Mouse (Mus musculus) liver, embryonic 15.5 days (tissue): ENCODE measurements around the gene Dact1. TPM values are rescaled to one million over a fixed set of nuclear protein-coding genes. Genes with fewer than 3 reads are reported as not detected.
A peak's percentile ranks its signal among the peaks of the same experiment; 100 is the strongest.

ENCODE experiments used
- ATAC-seq: fragments of 200-750 bp; cut with Nextera tagmentation; 2 replicates; pipeline ENCODE4 v1.8.0; 2017; ENCODE audit warnings: moderate number of reproducible peaks, mild to moderate bottlenecking, moderate library complexity; ENCODE audit not compliant: insufficient read depth
- H3K27ac ChIP-seq: fragments of 300-500 bp; sonication (generic); replicated peaks from 2 replicates; pipeline ENCODE4 v1.5.1; 2015; ENCODE audit warnings: mild to moderate bottlenecking, inconsistent platforms
- H3K27me3 ChIP-seq: fragments of 300-500 bp; sonication (generic); 2 replicates; pipeline ENCODE4 v1.6.1; 2015; ENCODE audit warnings: mild to moderate bottlenecking, inconsistent platforms
- H3K36me3 ChIP-seq: fragments of 300-500 bp; sonication (generic); replicated peaks from 2 replicates; pipeline ENCODE4 v1.6.1; 2015; ENCODE audit warnings: moderate library complexity, mild to moderate bottlenecking, inconsistent platforms
- H3K4me1 ChIP-seq: fragments of 300-500 bp; sonication (generic); replicated peaks from 2 replicates; pipeline ENCODE4 v1.6.1; 2015; ENCODE audit warnings: inconsistent platforms
- H3K4me2 ChIP-seq: fragments of 300-500 bp; sonication (generic); 2 replicates; pipeline ENCODE4 v1.6.1; 2015; ENCODE audit warnings: moderate library complexity, mild to moderate bottlenecking, inconsistent platforms
- H3K4me3 ChIP-seq: fragments of 300-500 bp; sonication (generic); replicated peaks from 2 replicates; pipeline ENCODE4 v1.5.1; 2015; ENCODE audit warnings: mild to moderate bottlenecking, inconsistent platforms
- H3K9ac ChIP-seq: fragments of 300-500 bp; sonication (generic); 2 replicates; pipeline ENCODE4 v1.6.1; 2015; ENCODE audit warnings: moderate library complexity, mild to moderate bottlenecking, inconsistent platforms
- H3K9me3 ChIP-seq: fragments of 300-500 bp; sonication (generic); replicated peaks from 2 replicates; pipeline ENCODE4 v1.6.1; 2016; ENCODE audit warnings: inconsistent platforms
- WGBS: fragments of 180-500 bp; shearing (Covaris S2); methylation state at CpG from one replicate; pipeline ENCODE4 v1.1.7; 2015; ENCODE audit warnings: mixed read lengths; ENCODE audit not compliant: insufficient replicate concordance; 5-methylcytosine and 5-hydroxymethylcytosine counted together
- polyA plus RNA-seq: library from polyadenylated mRNA; unstranded; fragments of >200 nt; fragmentation: Nextera tagmentation; extraction: Ambion mirVana; gene quantifications from 2 replicates; pipeline ENCODE4 v1.2.1, GENCODE M21; 2015

The Dact1 gene
- polyA plus RNA-seq, 1 experiment from 2014 or later = 0.44 TPM

DNA sequence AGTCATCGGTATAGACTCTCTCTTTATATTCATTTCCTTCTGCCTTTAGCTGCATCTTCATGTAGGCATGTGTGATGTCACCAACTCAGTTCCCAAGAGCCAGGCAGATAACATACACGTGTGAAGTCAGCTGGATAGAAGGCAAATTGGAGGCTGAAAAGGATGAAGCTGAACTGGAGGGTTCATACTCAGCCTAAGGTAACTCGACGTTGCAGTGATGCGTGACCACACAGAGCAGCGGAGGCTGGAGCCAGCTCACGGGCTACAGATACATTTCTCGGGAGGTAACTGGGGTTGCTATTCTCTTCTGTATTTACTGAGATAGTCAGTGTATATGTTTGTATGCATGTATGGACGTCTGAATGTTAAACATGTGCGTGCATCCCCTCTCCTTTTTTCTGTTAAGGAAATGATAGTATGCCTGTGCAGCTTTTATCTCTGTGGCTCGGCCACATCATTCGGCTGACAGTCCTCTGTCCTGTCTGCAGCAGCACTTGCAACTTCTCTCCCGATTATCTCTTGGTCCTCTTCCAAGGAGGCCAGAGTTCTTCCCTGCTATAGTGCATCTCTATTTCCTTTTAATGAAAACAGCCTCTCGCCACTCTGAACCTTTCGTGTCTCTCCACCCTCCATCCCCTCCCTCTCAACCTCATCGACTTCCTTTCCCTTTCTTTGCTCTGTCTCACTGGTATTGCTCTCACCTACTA, 29.6 kb downstream of the Dact1 start:
- 50% methylated on average over 16 of the region's 16 CpGs for WGBS
- no peaks in the 10 kb centered on the region for H3K27me3 ChIP-seq
- no peak for ATAC-seq
- H3K4me1 ChIP-seq = no peaks in the 10 kb centered on the region
- H3K9ac ChIP-seq = no peak overlapping the region
- H3K9me3 ChIP-seq = no peaks in the 10 kb centered on the region
- no peak overlapping the region for H3K4me3 ChIP-seq
- no peaks in the 10 kb centered on the region for H3K36me3 ChIP-seq
- no peak overlapping the region for H3K27ac ChIP-seq
- H3K4me2 ChIP-seq = no peak overlapping the region

DNA sequence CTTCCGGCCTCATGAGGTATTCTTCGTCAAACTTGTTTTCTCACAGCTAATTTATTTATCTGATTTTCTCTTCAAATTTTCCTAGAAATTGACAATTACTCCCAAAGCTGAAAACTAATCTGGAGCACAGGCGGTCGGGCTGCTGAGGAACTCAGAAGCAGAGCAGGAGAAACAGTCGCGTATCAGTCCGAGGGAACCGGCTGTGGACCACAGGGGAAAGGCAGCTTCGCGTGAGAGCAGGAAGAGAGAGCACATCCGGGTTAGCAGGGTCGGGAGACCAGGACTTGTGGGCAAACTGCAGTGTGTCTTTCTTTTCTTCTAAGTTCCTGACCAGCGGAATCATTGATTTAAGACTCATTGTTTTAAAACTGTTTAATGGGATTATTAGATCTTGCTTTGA, 32.7 kb downstream of the Dact1 start:
- H3K27ac ChIP-seq = no peak overlapping the region
- no peaks in the 10 kb centered on the region for H3K27me3 ChIP-seq
- H3K4me2 ChIP-seq = peak overlapping the region; percentile 11; the same call in 1 of the 2 replicates
- WGBS = 22% methylated on average over 13 of the region's 13 CpGs
- H3K36me3 ChIP-seq = no peaks in the 10 kb centered on the region
- no peaks in the 10 kb centered on the region for H3K9me3 ChIP-seq
- no peak overlapping the region for H3K9ac ChIP-seq
- H3K4me1 ChIP-seq = no peaks in the 10 kb centered on the region
- ATAC-seq = no peak
- H3K4me3 ChIP-seq = no peak overlapping the region

DNA sequence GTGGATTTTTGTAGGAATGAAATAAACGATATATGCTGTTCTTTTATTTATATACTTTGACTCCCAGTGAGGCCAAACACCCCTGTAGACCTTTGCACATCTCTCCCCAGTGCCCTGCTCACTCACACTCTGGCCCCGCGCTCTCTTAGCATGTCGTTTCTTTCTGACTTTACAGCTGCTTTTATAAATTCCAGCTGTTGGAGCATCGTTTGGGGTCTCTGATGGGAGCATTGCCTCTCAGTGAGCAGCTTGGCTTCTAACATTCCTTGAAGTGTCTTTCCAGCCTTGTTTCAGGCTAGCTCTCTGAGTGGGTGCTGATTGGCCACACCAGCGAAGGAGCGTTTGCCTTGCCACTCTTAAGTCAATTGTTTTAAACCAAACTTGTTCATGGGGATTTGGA, 35.8 kb downstream of the Dact1 start:
- WGBS = 68% methylated on average over 7 of the region's 7 CpGs
- Histone ChIP-seq H3K27me3 (no peaks in the 10 kb centered on the region), H3K4me1 (no peaks in the 10 kb centered on the region), H3K4me3 (no peak overlapping the region), H3K36me3 (no peaks in the 10 kb centered on the region), H3K9me3 (no peaks in the 10 kb centered on the region), H3K4me2 (no peak overlapping the region), H3K27ac (no peak overlapping the region), H3K9ac (no peak overlapping the region)
- ATAC-seq = no peak

DNA sequence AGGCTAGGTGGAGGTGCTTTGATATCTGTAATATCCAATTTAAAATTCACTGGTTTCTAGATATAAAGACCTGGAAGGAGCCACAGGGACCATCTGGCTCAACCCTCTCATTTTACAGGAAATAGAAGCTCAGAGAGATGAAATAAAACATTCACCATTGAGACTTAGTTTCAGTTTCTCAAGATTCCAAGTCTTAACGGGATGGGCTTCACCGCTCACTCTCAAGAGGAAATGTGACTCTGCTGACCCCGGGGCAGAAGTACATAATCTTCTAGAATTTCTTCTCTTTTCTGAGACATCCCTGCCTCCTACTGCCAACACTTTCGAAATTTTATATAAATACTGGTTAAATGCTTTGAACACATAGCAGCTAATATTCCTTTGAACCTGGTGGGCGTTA, 36.4 kb downstream of the Dact1 start:
- no peak overlapping the region for H3K9ac ChIP-seq
- H3K27me3 ChIP-seq = no peaks in the 10 kb centered on the region
- no peak overlapping the region for H3K4me3 ChIP-seq
- WGBS = 34% methylated on average over 5 of the region's 5 CpGs
- no peak overlapping the region for H3K27ac ChIP-seq
- no peak overlapping the region for H3K4me2 ChIP-seq
- no peak for ATAC-seq
- H3K4me1 ChIP-seq = no peaks in the 10 kb centered on the region
- H3K9me3 ChIP-seq = no peaks in the 10 kb centered on the region
- no peaks in the 10 kb centered on the region for H3K36me3 ChIP-seq

- Histone ChIP-seq H3K4me3 (no peak overlapping the region), H3K9me3 (no peaks in the 10 kb centered on the region), H3K27me3 (no peaks in the 10 kb centered on the region), H3K4me2 (no peak overlapping the region), H3K4me1 (no peaks in the 10 kb centered on the region), H3K36me3 (no peaks in the 10 kb centered on the region), H3K9ac (no peak overlapping the region), H3K27ac (no peak overlapping the region)
- no peak for ATAC-seq
- WGBS = 65% methylated on average over 8 of the region's 8 CpGs
Measured at GRCm38 (mm10) chr12:71348401-71348896, 38.8 kb downstream of the Dact1 start.

GRCm38 (mm10) chr12:71350077-71350476, 40.4 kb downstream of the Dact1 start:
- no peak overlapping the region for H3K4me3 ChIP-seq

DNA sequence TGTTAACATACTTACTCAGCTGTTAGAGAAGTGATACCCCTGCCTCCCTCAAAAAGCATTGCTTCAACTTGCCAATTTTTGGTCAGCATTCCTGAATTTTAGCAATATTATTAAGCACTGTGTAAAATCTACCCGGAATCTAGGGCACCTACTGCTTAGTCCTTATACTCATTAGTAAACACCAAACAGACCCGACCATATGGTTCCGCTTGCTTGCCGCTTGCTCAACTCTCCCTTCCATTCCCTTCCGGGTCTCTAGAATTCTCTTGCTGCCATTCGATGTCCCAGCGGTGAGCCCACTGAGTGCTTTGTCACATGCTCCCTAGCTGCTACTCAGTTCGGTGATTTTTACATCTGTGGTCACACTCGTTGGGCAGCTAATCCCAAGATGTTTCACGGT, 45.0 kb downstream of the Dact1 start:
- H3K4me2 ChIP-seq = no peak overlapping the region
- H3K9ac ChIP-seq = no peak overlapping the region
- H3K4me1 ChIP-seq = no peaks in the 10 kb centered on the region; the same call in 1 of the 2 replicates
- no peaks in the 10 kb centered on the region for H3K36me3 ChIP-seq
- no peak overlapping the region for H3K4me3 ChIP-seq
- 58% methylated on average over 10 of the region's 10 CpGs for WGBS
- H3K27ac ChIP-seq = peak overlapping the region; percentile 56
- no peaks in the 10 kb centered on the region for H3K9me3 ChIP-seq
- ATAC-seq = 0 out of 2 replicates have a peak, but pooled peaks have one; percentile 28
- H3K27me3 ChIP-seq = no peaks in the 10 kb centered on the region

More at GRCm38 (mm10) chr12:71350077-71350476, 40.4 kb downstream of the Dact1 start:
- 44% methylated on average over 2 of the region's 2 CpGs for WGBS
- ATAC-seq = no peak
- H3K9me3 ChIP-seq = no peaks in the 10 kb centered on the region
- H3K27me3 ChIP-seq = no peaks in the 10 kb centered on the region
- H3K36me3 ChIP-seq = no peaks in the 10 kb centered on the region
- H3K4me2 ChIP-seq = no peak overlapping the region
- H3K9ac ChIP-seq = no peak overlapping the region
- no peak overlapping the region for H3K27ac ChIP-seq
- H3K4me1 ChIP-seq = no peaks in the 10 kb centered on the region; the same call in 1 of the 2 replicates

DNA sequence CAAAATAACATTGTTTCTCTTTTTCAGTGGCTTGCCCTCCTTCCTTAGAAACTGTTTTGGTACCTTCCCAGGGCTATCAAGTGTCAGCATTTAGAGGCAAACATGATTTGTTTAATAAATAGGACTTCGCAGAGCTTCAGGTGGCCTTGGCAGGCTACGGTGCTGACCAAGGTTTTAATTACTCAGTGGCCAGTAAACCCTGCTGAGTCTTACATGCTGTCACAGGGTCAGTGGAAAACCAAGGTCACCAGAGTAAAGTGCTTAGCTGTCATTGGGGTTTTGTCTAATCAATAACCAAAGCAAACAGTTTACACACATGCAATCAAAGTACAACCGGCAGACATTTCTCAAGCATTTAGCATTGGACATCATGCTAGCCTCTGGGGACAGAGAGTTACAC, 45.4 kb downstream of the Dact1 start:
- peak overlapping the region; percentile 61 for H3K27ac ChIP-seq
- no peaks in the 10 kb centered on the region for H3K9me3 ChIP-seq
- no peak overlapping the region for H3K9ac ChIP-seq
- no peaks in the 10 kb centered on the region for H3K27me3 ChIP-seq
- no peak overlapping the region for H3K4me3 ChIP-seq
- peak overlapping the region; percentile 5; the same call in 1 of the 2 replicates for H3K4me2 ChIP-seq
- WGBS = 80% methylated on average over 3 of the region's 3 CpGs
- no peaks in the 10 kb centered on the region; the same call in 1 of the 2 replicates for H3K4me1 ChIP-seq
- no peaks in the 10 kb centered on the region for H3K36me3 ChIP-seq
- peak; percentile 84 for ATAC-seq

DNA sequence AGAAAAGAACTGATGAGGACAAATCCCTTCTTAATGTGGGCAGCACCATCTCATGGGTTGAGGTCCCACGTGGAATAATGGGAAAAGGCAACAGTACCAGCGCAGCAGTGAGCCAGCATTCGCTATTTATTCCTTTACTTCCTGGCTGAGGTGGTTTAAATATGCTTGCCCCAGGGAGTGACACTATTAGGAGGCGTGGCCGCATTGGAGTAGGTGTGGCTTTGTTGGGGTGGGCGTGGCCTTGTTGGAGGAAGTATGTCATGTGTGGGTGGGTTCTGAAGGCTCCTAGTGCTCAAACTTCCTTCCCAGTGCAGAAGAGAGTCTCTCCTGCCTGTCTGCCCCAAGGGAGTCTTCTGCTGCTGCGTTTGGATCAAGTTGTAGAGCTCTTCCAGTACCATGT, 51.9 kb downstream of the Dact1 start:
- Histone ChIP-seq H3K4me2 (no peak overlapping the region), H3K4me1 (no peaks in the 10 kb centered on the region), H3K9me3 (no peaks in the 10 kb centered on the region), H3K27ac (no peak overlapping the region), H3K9ac (no peak overlapping the region), H3K36me3 (no peaks in the 10 kb centered on the region), H3K4me3 (no peak overlapping the region), H3K27me3 (no peaks in the 10 kb centered on the region)
- no peak for ATAC-seq
- WGBS = 69% methylated on average over 7 of the region's 7 CpGs

DNA sequence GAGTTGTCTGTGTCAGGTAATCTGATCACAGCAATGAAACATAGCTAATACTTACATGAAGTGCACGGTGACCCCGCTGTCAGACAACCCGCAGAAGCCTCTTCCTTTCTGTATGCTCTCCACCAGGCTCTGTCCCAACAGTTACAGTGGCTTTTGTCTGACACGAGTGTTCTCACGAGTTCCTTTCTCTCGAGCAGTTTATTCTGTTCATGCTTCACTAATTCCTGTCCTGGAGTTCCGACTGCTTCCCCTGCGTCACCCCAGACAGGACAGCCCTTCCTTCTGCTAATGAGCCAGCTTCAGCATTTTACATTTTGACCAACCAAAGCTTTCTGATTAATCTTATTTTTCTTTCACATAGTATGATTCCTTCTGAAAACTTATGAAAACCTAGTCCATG, 52.7 kb downstream of the Dact1 start:
- Histone ChIP-seq H3K27me3 (no peaks in the 10 kb centered on the region), H3K4me1 (no peaks in the 10 kb centered on the region), H3K9ac (no peak overlapping the region), H3K4me3 (no peak overlapping the region), H3K9me3 (no peaks in the 10 kb centered on the region), H3K27ac (no peak overlapping the region), H3K4me2 (no peak overlapping the region), H3K36me3 (no peaks in the 10 kb centered on the region)
- 77% methylated on average over 8 of the region's 8 CpGs for WGBS
- no peak for ATAC-seq

GRCm38 (mm10) chr12:71364106-71364505, 54.4 kb downstream of the Dact1 start:
- H3K36me3 ChIP-seq = no peaks in the 10 kb centered on the region
- H3K4me3 ChIP-seq = no peak overlapping the region
- H3K4me2 ChIP-seq = no peak overlapping the region
- no peak overlapping the region for H3K27ac ChIP-seq
- no peaks in the 10 kb centered on the region for H3K9me3 ChIP-seq
- no peak for ATAC-seq
- WGBS = 61% methylated on average over 7 of the region's 7 CpGs
- no peak overlapping the region for H3K9ac ChIP-seq
- no peaks in the 10 kb centered on the region for H3K4me1 ChIP-seq
- H3K27me3 ChIP-seq = no peaks in the 10 kb centered on the region

DNA sequence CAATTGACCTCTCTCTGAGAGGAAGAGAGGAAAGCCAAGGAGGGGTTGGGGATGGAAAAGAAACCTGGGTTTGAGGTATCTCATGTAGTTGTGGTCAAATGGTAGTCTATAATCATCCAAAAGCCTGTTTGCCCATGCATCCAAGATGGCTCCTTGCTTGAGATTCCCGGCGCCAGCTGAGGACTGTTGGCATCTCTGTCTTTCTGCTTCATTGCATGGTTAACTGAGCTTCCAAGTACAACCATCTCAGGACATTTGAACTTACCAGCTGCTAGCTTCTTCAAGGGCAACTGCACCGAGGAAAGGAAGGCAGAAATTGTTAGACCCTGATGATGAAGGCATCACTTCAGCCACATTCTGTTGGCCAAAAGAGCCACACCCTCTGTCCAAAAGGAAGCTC, 54.8 kb downstream of the Dact1 start:
- H3K4me1 ChIP-seq = no peaks in the 10 kb centered on the region
- 70% methylated on average over 3 of the region's 3 CpGs for WGBS
- no peak for ATAC-seq
- no peak overlapping the region for H3K9ac ChIP-seq
- no peaks in the 10 kb centered on the region for H3K9me3 ChIP-seq
- no peak overlapping the region for H3K27ac ChIP-seq
- H3K36me3 ChIP-seq = no peaks in the 10 kb centered on the region
- no peak overlapping the region for H3K4me3 ChIP-seq
- H3K27me3 ChIP-seq = no peaks in the 10 kb centered on the region
- no peak overlapping the region for H3K4me2 ChIP-seq
